Mouse (Mus musculus) natural killer cell, adult 2 months (primary cell): Measurements from ENCODE around the gene Rab3c.

Experiments used
- DNase-seq, 2 experiments: peaks; one replicate each; pipeline ENCODE4 v3.0.0; 2022; ENCODE audit warnings: low spot score in 2 of 2

Gene Rab3c

DNA sequence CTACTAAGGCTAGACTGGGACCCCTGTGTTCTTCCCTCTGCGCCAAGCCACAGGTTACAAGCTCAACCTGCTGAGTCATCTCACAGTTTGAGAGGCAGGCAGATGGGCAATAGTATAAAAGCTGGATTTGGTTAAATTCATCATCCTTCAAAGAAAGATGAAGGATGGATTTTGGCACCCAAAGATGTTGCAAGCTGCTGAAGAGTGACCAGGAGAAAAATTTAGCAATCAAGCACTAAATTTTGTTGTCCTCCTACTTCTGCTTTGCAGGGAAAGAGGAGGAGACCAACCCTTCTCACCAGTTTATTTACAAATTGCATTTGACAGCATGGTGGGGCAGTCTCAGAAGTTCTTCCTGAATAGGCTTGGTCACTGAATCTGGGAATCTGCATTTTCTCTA, 90.8 kb downstream of the Rab3c start:
- no peak for DNase-seq

DNA sequence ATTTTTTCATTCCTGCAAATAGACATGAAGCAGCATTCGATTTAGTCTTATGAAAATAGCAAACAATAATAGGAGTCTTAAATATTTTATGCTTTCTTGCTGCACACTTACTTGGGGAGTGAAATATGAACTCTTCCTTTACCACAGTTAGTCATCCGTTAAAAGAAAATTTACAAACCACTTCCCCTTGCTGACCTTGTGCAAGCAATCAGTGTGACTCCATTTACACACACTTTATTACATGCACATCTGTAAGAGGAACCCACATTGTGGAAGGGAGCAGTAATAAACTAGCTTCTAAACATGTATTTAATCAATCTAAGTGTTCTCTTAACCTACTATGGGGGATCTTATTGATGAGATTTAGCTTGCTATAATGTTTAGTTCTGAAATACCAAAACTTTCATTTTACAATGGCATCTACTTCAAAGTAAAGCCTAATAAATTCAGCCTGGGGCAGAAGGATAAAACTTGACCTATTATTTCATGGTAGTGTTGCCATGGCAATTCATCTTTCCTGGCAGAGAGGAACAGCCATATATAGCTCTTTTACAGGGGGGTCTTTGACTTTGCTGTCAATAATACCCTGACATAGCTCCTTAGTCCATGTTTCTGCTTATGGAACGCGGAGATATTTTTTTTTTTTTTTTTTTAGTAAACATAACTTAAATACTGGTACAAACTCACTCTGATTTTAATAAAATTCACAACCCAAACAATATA, 95.7 kb downstream of the Rab3c start:
- no peak for DNase-seq

DNA sequence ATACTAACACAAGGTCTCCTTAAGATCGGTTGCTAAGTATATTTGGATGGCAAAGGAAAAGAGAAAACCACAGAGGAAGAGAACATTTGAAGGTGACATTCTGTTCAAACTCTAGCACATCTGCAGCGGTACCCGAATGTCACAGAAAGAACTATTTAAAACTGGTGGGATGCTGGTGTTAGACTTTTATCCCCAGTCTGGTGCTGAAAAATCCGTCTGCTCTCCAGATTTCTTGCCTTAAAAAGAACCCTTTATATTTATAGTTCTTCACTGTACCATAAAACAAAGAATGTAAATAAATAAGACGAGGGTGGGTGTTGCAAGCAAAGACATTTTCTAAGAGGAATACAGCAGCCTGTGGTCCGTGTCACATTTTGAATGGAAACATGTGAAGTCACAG, 105.1 kb downstream of the Rab3c start:
- no peak for DNase-seq

DNA sequence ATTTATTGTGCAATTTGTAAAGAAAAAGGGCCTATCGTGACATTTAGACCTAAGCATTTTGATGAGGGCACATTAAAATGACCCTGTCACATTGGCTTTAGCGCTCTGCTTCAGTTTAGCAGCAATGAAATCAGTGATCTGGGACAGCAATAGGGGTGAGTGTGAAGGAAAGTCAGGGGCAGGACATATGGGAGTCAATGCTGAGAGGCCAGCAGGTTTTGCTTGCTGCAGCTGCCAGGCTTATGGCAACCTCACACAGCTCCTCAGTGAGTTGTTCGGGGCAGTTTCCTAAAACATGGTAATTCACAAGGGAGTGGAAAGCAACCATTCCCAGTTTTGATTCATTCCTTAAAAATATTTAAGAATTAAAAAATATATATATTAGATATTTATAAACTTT, 111.1 kb downstream of the Rab3c start:
- DNase-seq = no peak

DNA sequence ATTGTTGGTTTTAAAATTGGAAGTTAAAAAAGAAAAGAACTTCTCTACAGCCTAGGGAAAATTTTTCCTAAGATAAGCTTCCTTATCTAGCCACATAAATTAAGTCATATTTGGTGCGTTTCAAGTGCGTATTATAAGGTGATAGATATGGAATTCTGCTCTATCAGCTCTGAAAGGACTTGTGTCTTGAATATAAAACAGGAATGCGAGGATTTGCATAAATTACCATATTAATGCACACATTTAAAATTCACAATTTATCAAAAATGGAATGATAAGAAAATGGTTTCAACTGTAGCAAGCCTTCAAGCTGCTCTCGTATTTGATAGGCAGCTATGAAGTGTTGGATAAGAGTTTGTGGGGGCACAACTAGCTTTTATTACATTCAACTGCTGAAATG, 111.6 kb downstream of the Rab3c start:
- no peak for DNase-seq

DNA sequence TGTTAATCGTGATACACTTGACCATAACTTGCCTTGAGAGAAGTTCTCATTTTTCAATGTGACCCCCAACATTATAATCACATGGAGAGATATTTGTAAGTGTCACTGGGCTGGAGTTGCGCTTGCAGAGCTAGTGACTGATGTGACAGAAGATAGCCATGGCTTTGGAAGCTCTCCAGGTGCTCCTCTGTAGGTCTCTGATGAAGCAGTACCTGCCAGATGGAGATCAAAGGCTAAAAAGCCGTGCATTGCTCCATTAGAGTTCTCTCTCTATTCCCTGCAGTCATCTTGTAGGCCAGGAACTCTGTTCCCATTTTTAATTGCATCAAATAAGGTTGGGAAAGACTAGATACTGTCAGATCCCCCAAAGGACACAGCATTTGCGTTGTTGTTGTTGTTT, 112.2 kb downstream of the Rab3c start:
- DNase-seq = no peak

DNA sequence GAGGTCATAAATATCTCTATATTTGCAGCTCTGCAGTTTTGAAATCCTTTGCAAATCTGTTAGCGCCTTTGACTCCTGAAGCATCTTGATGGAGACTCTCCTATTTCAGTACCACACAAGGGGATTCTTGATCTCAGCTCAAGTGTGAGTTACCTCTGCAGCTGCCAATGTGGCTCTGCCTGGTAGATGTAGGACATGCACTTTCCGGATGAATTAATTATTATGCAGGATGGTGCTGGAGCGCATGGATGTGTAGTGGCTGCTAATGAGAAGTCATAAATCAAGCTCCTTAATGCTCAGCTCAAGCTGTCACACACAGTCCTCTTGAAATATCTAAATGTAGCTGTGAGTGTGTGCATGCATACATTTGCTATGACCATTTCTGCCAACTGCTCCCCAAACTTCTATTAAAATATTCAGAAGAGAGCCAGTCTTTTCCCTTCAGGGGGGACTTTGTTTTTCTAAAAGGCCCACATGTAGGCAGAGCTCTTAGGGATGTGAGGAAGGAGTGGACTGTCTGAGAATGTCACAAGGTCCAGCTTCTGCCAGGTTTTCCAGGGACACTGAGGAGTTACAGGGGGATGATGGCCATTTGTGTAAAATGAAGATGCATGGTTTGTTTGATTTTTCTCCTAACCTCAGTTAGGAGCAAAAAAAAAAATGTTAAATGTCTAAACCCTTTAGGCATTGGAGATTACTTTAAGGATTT, 114.0 kb downstream of the Rab3c start:
- DNase-seq = no peak

DNA sequence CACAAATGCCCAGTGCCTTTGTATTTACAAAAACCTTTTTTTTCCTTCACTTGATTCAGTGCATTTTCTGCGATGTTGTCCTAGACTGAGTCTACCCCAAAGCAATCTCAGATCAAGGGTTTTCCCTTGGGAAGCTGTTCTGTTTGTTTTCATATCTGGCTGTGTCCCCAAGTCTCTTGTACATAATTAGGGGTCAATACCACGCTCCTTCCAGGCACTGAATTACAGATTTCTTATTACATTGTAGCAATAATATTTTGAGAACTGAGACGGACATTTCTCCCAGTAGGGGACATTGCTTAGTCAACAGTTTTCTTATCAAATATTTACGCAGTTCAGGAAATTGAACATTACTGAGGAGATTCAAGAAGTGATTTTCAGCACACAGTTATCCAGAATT, 120.8 kb downstream of the Rab3c start:
- no peak for DNase-seq

DNA sequence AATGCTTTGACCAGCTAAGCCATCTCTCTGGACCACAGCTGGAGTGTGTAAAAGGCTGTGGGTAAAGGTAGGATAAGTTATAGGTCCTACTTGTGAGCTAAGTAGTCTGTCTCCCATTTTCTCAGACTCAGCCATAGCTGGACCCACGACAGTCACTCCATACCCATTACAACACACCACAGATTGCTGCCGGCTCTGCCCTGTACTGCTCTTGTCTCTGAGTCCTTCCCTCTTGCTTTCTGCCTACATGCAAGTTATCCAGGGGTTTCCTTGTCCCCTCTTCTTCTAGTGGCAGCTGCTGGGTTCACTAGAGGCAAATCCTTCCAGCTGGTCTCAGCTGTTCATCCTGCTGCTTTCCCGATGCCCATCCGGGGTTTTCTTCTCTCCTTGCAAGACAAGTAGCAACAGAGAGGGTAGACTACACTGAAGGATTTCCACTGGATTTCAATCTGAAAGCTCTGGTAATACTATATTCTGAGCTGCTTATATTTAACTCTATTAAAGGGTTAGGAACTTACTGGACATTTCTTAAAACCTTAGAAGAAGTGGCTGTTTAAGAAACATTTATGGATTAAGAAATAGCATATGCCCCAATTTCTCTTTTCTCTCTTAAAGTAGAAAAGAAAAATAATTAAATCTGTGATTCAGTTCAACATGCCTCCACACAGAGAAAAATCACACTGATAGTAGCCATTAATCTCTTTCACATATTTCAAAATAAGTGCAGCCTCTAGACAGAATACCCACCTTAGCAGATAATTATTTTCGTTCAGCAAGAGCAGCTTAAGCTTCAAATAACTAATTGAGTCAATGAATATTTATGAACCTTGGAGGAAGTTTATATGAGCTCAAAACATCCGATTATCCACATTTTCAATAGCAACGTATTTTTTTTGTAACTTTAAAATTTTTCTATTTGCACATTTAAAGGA, 121.9 kb downstream of the Rab3c start:
- DNase-seq = no peak

DNA sequence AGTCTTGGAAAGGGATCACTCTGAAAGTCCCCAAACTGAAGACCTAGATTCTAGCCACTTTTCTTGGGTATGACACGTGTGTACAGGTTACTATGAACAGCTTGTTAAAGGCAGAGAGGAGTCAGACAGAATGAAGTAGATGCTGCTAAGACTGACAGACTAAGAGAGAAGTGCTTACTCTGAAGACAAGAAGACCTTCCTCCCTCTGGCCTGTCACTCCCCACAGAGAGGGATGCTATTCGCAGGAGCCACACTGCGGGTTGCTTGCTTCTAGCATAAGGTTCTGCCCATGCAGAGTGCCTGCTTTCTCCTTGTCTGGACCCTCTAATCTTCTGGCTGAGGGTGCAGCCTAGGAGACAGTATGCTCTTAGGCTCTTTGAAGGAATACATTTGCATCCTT, 135.3 kb downstream of the Rab3c start:
- no peak for DNase-seq

DNA sequence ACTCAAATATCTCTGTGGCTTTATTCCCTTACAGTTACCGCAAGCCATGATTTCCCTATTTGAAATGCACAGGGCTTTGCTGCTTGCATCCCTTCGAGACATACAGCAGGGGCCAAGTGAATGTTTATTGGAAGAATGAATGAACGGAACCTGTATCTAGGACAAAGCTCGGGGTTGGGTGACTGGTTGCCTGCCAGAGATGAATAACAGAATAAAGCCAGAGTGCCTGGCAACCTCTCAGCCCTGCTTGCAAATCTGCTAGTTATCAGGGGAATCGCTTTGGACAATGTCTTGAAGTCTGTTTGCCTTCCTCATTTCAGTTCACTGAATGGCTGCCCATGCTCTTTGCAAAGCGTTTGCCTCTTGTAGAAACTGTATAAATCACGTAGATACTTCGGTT, 135.8 kb downstream of the Rab3c start:
- no peak for DNase-seq

DNA sequence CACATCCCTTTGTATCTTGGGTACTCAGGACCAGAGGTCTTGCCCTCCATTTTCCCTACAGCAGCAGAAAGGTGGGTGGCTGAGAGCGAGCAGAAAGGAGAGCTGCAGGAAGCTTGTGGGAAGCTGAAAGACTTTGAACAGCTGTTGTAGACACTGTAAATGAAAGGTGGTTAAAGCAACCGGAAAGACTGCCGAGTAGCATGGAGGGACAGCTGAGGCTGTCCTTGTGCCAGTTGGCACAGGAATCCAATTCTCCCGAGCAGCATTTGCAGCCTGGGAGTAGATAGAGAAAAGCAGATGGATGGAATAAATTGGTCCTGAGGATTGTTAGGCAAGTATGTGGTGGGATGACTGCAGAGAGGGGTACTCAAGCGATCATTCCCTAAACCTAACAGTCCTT, 141.5 kb downstream of the Rab3c start:
- no peak for DNase-seq

DNA sequence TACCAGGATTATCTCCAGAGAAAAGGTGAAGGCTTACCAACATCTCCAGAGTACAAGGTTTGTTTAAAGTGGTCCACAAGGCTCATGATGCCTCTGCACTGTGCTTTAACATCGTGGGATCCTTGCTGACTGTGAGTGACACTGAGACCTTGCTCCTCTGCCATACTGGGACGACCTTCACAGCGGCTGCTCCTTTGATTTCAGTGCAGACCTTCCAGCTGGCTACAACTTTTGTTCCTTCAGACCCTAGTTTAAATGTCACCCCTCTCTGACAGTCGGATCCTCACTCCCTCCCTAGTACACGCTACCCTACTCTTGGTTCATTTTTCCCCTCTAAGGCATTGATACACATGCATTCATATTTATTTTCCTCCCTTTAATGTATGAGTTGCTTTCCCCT, 142.2 kb downstream of the Rab3c start:
- no peak for DNase-seq

DNA sequence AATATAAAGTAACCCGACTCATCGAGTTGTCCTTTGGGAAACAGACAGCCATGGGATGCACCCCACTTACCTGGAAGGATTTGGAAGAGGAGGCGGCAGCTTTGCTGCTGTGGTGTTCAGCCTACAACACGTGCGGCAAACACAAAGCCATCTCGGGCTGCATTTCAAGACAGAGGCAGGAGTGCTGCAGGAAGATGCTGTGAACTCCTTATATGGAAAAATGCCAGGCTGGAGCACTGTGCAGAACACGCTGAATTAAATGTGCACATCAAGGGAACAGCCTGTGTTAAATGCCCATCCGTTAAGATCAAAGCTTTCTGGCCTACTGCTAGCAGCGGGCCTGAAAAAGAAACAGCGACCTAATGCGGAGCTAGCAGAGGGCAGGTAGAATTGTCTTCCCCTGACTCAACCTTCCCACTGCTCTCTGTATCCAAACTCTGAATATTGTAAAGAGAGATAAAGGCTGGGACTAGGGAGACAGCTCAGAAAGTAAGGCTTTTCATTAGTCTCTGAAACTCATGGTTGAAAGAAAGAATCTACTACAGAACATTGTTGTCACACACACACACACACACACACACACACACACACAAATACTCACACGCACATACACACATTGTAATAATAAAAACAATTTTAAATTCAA, 153.1 kb downstream of the Rab3c start:
- DNase-seq = no peak

DNA sequence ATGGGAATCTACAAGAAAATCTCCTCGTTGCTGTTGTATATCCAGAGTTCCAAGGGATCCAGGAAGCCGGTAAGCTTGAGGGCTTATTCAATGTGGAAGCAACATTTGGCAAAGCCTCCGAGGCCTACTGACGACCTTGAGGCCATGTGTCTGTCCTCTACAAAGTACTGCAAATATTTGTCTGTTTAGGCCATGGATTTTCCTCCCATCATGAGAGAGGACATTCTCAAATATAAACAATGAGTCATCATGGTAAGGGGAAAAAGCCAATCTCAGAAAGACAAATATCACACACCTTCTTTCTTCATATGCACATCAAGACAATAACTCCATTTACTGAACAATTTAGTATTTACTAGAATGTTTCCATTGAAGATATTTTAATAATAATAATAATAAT, 158.0 kb downstream of the Rab3c start:
- no peak for DNase-seq

DNA sequence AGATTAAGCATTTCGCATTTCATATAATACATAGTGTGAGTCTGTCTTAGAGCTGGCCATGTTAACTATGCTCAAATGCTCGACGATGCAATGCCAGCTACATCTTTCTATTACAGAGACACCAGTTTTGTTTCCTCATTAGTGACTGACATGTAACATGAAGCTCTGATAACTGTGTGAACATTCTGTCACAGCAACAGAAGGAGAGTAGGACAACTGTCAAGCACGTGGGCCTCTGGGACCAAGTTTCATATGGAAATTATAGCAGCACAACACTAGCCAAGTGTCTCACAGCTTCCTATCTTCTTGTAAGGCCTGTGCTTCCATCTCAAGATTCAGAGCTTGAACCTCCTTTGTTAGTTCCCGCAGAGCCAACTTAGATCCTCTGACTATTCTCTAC, 163.9 kb downstream of the Rab3c start:
- no peak for DNase-seq

DNA sequence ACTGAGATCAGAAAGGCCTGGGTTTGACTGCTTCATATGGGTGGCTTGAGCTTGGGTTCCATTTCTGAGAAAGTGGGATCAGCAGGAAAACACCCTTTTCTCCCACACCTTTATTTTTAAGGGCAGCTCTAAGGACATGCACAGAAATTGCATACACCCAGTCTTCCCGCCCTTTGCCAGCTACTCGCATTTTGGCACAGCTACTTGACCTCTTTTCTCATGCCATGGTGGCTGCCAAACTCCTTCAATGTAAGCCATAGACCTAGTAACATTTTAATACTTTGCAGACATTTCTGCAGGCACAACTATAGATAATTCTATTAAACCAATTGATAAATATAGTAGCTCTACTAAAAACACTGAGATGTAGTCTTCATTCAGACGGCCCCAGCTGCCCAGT, 164.5 kb downstream of the Rab3c start:
- no peak for DNase-seq

DNA sequence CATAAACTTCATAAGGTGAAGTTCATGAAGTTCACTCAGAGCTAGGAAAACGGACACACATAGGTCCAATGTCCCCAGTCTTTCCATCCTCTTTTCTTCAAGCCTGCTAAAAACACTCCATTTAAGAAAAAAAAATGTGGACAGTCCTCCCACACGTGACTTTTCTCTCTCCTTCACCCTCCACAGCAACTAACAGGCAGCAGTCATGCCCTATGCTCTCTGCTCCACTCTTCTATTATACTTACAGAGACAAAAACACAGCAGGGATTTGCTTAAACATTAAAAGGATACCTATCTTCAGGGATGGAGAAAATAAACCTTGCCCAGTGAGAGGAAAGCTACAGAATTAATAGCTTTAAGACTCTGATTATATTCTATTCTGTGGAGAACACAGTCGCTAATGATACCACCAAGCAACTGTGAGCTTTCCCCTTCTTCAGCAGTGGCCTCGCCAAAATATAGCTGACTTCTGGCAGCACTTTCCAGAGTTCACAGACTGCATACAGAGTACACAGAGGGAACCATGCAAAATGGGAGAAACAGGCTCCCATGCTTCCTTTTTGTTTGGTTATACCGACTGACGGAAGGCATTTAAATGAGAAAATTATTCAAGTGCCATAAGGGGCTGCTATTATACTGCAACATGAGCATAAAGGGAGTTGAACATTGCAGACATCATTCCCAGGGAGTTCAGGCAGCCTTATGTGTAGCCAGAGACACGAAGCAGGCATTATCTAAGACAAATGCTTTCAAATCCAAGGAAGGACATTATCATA, 165.7 kb downstream of the Rab3c start:
- DNase-seq = no peak

DNA sequence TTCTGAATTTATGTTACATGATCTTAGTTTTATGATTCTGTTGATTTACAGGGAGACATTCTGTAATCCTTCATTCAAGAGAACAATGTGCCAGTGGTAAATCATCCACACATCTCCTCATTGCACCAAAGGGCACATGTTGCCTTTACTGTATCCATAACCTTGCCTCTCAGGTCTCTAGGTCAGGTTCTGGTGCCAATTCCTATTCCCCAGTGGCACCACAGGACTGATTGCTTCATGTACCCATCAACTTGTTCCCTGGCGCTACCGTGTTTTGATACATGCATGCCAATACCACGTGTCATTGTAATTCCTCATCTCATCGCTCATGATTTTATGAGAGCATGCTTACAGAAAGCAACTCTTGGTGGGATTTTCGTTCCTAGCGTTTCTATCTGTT, 167.1 kb downstream of the Rab3c start:
- no peak for DNase-seq

DNA sequence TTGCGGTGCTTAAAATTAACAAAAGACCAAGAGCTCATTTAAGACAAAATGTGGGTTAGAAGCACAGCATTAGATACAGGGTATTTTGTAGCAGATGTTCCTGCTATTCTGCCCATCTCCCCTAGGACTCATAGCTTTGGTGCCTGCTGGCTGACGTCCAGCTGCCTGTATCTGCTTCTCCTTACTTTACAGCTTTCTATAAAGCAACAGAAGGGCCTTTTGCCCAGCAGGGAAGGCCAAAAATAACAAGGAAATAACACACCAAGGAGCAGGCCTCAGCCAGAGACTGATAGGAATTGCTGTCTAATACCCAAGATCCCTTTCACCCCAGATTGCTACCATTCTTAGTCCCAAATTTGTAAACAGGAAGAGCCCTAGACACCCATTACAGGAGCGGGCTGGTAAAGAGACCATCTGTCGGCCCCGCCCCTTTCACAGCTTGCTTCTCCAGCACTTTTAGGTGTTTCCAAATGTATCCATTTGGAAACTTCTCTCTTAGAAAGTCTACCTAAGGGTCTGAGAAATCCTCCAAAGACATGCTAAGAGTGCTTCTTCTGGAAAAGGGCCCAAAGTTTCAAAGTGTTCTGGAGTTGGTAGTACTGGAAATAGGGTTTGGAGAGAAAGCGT, 183.3 kb downstream of the Rab3c start:
- DNase-seq = no peak

DNA sequence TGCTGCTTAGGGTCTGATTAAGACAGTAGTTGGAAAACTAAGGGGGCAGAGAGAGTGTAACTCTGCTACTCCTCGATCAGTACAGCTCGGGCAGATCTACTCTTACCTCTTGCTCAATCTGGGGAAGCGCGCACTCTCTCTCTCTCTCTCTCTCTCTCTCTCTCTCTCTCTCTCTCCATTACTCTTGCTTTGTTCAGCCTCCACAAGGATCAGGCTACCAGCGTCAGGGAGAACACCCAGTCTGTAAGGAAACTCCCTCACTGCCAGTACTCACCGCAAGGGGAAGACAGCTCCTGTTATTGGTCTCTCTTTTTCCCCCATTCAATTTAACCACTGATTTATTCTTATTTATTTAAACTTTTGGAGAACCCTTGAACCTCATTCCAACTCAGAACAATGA, 185.8 kb downstream of the Rab3c start:
- no peak for DNase-seq
